Mouse (Mus musculus) lung, embryonic 14.5 days (tissue): ENCODE data around the gene 9130008F23Rik. TPM values are rescaled to one million over a fixed set of nuclear protein-coding genes. Genes with fewer than 3 reads are reported as not detected.

Experiments
- ATAC-seq: fragments of 200-750 bp; cut with Nextera tagmentation; 2 replicates; pipeline ENCODE4 v1.8.0; 2017; ENCODE audit warnings: mild to moderate bottlenecking, moderate TSS enrichment, moderate library complexity; ENCODE audit not compliant: insufficient read depth
- DNase-seq: peaks from one replicate; pipeline ENCODE4 v3.0.0-alpha.2; 2015
- H3K27ac ChIP-seq: fragments of 300-500 bp; sonication (generic); 2 replicates; pipeline ENCODE4 v1.5.1; 2014; ENCODE audit warnings: low read depth, mild to moderate bottlenecking, moderate library complexity
- H3K27me3 ChIP-seq: fragments of 300-500 bp; sonication (generic); 2 replicates; pipeline ENCODE4 v1.6.1; 2014; ENCODE audit warnings: low read length, control low read depth; ENCODE audit not compliant: insufficient read depth
- H3K36me3 ChIP-seq: fragments of 300-500 bp; sonication (generic); 2 replicates; pipeline ENCODE4 v1.6.1; 2014; ENCODE audit warnings: control low read depth; ENCODE audit not compliant: insufficient read depth
- H3K4me1 ChIP-seq: fragments of 300-500 bp; sonication (generic); 2 replicates; pipeline ENCODE4 v1.6.1; 2014; ENCODE audit warnings: antibody characterized with exemption, control low read depth; ENCODE audit not compliant: insufficient read depth
- H3K4me2 ChIP-seq: fragments of 300-500 bp; sonication (generic); 2 replicates; pipeline ENCODE4 v1.6.1; 2014; ENCODE audit warnings: mild to moderate bottlenecking
- H3K4me3 ChIP-seq: fragments of 300-500 bp; sonication (generic); 2 replicates; pipeline ENCODE4 v1.5.1; 2014; ENCODE audit warnings: low read depth, low read length
- H3K9ac ChIP-seq: fragments of 300-500 bp; sonication (generic); 2 replicates; pipeline ENCODE4 v1.6.1; 2014
- H3K9me3 ChIP-seq: fragments of 300-500 bp; sonication (generic); 2 replicates; pipeline ENCODE4 v1.6.1; 2016; ENCODE audit warnings: low read depth, low read length, control low read depth
- CTCF ChIP-seq: IDR thresholded peaks from 2 replicates; pipeline ENCODE4 v1.5.1; 2016; ENCODE audit warnings: antibody characterized with exemption, low read depth
- WGBS: fragments of 180-500 bp; shearing (Covaris S2); extraction: QIAGEN DNeasy Blood & Tissue Kit; methylation state at CpG from one replicate; pipeline ENCODE4 v1.1.7; 2014; 5-methylcytosine and 5-hydroxymethylcytosine counted together
- polyA plus RNA-seq: library from polyadenylated mRNA; unstranded; fragments of >200 nt; fragmentation: Nextera tagmentation; extraction: Ambion mirVana; gene quantifications from 2 replicates; pipeline ENCODE4 v1.2.1, GENCODE M21; 2014

Gene 9130008F23Rik
- polyA plus RNA-seq, 1 experiment from 2014 or later: 3.0 TPM

GRCm38 (mm10) chr17:40874701-40875100 is 5.7 kb downstream of the 9130008F23Rik start:
- Histone ChIP-seq H3K4me1 (0 out of 2 replicates have a peak, but pooled peaks cover 4% of the 10 kb centered on the region), H3K9me3 (no peaks in the 10 kb centered on the region), H3K9ac (no peak overlapping the region), H3K4me3 (no peak overlapping the region), H3K36me3 (no peaks in the 10 kb centered on the region), H3K4me2 (no peak overlapping the region), H3K27ac (no peak overlapping the region), H3K27me3 (no peaks in the 10 kb centered on the region)
- 74% methylated on average over 3 of the region's 3 CpGs for WGBS
- DNase-seq (peak; percentile 19), ATAC-seq (no peak)
- TF ChIP-seq CTCF: no peak

GRCm38 (mm10) chr17:40873582-40874011 is 6.8 kb downstream of the 9130008F23Rik start:
- no peak overlapping the region for H3K9ac ChIP-seq
- H3K4me2 ChIP-seq: no peak overlapping the region
- DNase-seq (peak; percentile 35), ATAC-seq (no peak)
- H3K36me3 ChIP-seq: no peaks in the 10 kb centered on the region
- no peak overlapping the region for H3K27ac ChIP-seq
- no peak for TF ChIP-seq CTCF
- no peak overlapping the region for H3K4me3 ChIP-seq
- no peaks in the 10 kb centered on the region for H3K27me3 ChIP-seq
- H3K9me3 ChIP-seq: no peaks in the 10 kb centered on the region
- H3K4me1 ChIP-seq: 0 out of 2 replicates have a peak, but pooled peaks cover 4% of the 10 kb centered on the region
- WGBS: 26% methylated on average over 2 of the region's 2 CpGs

GRCm38 (mm10) chr17:40872626-40873025 is 7.7 kb downstream of the 9130008F23Rik start:
- no peaks in the 10 kb centered on the region for H3K36me3 ChIP-seq
- H3K9ac ChIP-seq: no peak overlapping the region
- no peak overlapping the region for H3K4me2 ChIP-seq
- 0 out of 2 replicates have a peak, but pooled peaks cover 4% of the 10 kb centered on the region for H3K4me1 ChIP-seq
- ATAC-seq (no peak), DNase-seq (no peak)
- H3K27me3 ChIP-seq: no peaks in the 10 kb centered on the region
- H3K9me3 ChIP-seq: no peaks in the 10 kb centered on the region
- WGBS: 88% methylated on average over 6 of the region's 6 CpGs
- H3K27ac ChIP-seq: no peak overlapping the region
- H3K4me3 ChIP-seq: no peak overlapping the region
- no peak for TF ChIP-seq CTCF

GRCm38 (mm10) chr17:40868952-40869747 is 11.2 kb downstream of the 9130008F23Rik start:
- peak; percentile 85 for ATAC-seq
- Histone ChIP-seq H3K9ac (no peak overlapping the region), H3K4me3 (no peak overlapping the region), H3K36me3 (no peaks in the 10 kb centered on the region), H3K27me3 (no peaks in the 10 kb centered on the region), H3K4me2 (peak overlapping the region; percentile 20; the same call in 1 of the 2 replicates), H3K4me1 (no peaks in the 10 kb centered on the region), H3K27ac (peak overlapping the region; percentile 63), H3K9me3 (no peaks in the 10 kb centered on the region)
- WGBS: 32% methylated on average over 10 of the region's 10 CpGs
- peak; percentile 46 for DNase-seq
- TF ChIP-seq CTCF: no peak

GRCm38 (mm10) chr17:40855065-40855464 is 25.3 kb downstream of the 9130008F23Rik start:
- Histone ChIP-seq H3K36me3 (no peaks in the 10 kb centered on the region), H3K27me3 (no peaks in the 10 kb centered on the region), H3K9me3 (no peaks in the 10 kb centered on the region), H3K4me1 (no peaks in the 10 kb centered on the region), H3K9ac (no peak overlapping the region), H3K4me3 (no peak overlapping the region), H3K4me2 (no peak overlapping the region), H3K27ac (no peak overlapping the region)
- TF ChIP-seq CTCF: no peak
- no peak for ATAC-seq
- no peak for DNase-seq

GRCm38 (mm10) chr17:40837308-40837707 is 43.1 kb downstream of the 9130008F23Rik start:
- H3K27ac ChIP-seq: no peak overlapping the region
- H3K9me3 ChIP-seq: no peaks in the 10 kb centered on the region
- no peaks in the 10 kb centered on the region for H3K27me3 ChIP-seq
- DNase-seq: peak; percentile 52
- H3K36me3 ChIP-seq: no peaks in the 10 kb centered on the region
- no peak overlapping the region for H3K9ac ChIP-seq
- ATAC-seq: no peak
- H3K4me1 ChIP-seq: no peaks in the 10 kb centered on the region
- TF ChIP-seq CTCF: peak; percentile 57
- no peak overlapping the region for H3K4me2 ChIP-seq
- H3K4me3 ChIP-seq: no peak overlapping the region

GRCm38 (mm10) chr17:40831870-40832269 is 48.5 kb downstream of the 9130008F23Rik start:
- H3K27me3 ChIP-seq: no peaks in the 10 kb centered on the region
- H3K4me1 ChIP-seq: no peaks in the 10 kb centered on the region
- 43% methylated on average over 2 of the region's 2 CpGs for WGBS
- DNase-seq (peak; percentile 3), ATAC-seq (no peak)
- no peak overlapping the region for H3K27ac ChIP-seq
- no peaks in the 10 kb centered on the region for H3K36me3 ChIP-seq
- no peak overlapping the region for H3K4me3 ChIP-seq
- no peaks in the 10 kb centered on the region for H3K9me3 ChIP-seq
- TF ChIP-seq CTCF: 0 out of 2 replicates have a peak, but pooled peaks have one; percentile 22
- H3K9ac ChIP-seq: no peak overlapping the region
- H3K4me2 ChIP-seq: no peak overlapping the region

Other genes starting within 250 kb of the 9130008F23Rik start
- not detected in 2 replicates for gene Esp3, start 248.5 kb downstream of the 9130008F23Rik start, polyA plus RNA-seq
- gene Esp1, start 153.4 kb downstream of the 9130008F23Rik start, polyA plus RNA-seq: not detected in 2 replicates
- gene Crisp2, start 73.6 kb downstream of the 9130008F23Rik start, polyA plus RNA-seq: not detected in 2 replicates
- gene Rhag, start 69.4 kb downstream of the 9130008F23Rik start, polyA plus RNA-seq: 0.43 and 0.82 TPM in 2 replicates
- not detected in 2 replicates for gene Glyatl3, start 33.8 kb upstream of the 9130008F23Rik start, polyA plus RNA-seq
- 38.3 and 38.5 TPM in 2 replicates for gene Mut, start 54.1 kb upstream of the 9130008F23Rik start, polyA plus RNA-seq
- gene Cenpq, start 54.5 kb upstream of the 9130008F23Rik start, polyA plus RNA-seq: 33.3 and 35.6 TPM in 2 replicates